Mouse (Mus musculus): Measurements from ENCODE around the gene Mcu. TPM values are rescaled to one million over a fixed set of nuclear protein-coding genes. Genes with fewer than 3 reads are reported as not detected.

The Mcu gene
- polyA plus RNA-seq, 1 experiment from 2014 or later: 23.3 TPM

DNA sequence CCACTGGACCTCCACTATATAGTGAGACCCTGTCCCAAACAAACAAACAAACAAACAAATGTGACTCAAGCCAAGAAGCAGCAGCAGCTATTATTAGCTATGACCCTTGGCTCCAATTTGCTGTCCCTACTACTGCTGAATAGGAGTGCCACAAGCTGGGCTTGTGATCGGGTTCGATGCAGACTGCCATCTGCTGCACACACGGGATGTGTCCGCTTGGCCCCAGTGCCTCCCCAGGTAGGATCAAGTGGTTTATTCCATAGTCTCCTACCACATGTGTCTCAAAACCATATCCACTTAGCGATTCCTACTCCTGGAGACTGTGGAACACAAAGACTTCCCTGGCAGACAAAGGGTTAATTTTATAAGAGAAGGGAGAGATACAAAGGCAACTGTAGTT lies 2.4 kb downstream of the Mcu start:
- in situ Hi-C loops (cut with MboI; ENCODE audit: low pct_unique_long_range_greater_than_20kb): no loop called here
- H3K27me3 ChIP-seq: no peaks in the 10 kb centered on the region
- ChIA-PET POLR2A (no interaction called here), CTCF (interaction anchor here (1.4 kb wide), 1 partner anchor 20 kb away, joined by 3 read pairs; no protein-coding TSS in a partner anchor)
- ATAC-seq (no peak), DNase-seq (ENCODE audit: low read depth, low spot score) (no peak)
- no peak for TF ChIP-seq CTCF (IDR thresholded peaks at IDR 0.05)

DNA sequence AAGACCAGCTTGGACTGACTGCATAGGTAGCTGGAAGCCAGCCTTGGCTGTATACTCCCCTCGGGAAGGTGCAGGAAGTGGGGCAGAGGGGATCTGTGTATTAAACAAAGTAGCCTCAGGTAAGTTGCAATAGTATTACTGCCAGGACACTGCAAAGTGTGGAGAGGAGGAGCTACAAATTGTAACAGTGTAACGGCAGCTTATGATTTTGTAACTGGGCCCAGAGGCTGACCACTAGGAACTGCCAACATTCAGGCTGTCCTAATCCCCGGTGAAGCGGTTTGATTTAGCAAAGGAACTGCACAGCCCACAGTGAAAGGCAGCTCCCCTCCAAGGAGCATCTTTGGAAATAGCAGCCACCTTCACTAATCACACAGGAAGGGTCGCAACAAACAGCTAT lies 3.2 kb downstream of the Mcu start:
- ATAC-seq (no peak), DNase-seq (ENCODE audit: low read depth, low spot score) (no peak)
- ChIA-PET CTCF (no interaction called here), POLR2A (interaction anchor here (0.6 to 0.7 kb wide), 2 partner anchors 111 to 267 kb away, joined by 4 to 12 read pairs; no protein-coding TSS in a partner anchor)
- in situ Hi-C loops (cut with MboI; ENCODE audit: low pct_unique_long_range_greater_than_20kb): no loop called here
- no peaks in the 10 kb centered on the region for H3K27me3 ChIP-seq
- TF ChIP-seq CTCF (IDR thresholded peaks at IDR 0.05): no peak

DNA sequence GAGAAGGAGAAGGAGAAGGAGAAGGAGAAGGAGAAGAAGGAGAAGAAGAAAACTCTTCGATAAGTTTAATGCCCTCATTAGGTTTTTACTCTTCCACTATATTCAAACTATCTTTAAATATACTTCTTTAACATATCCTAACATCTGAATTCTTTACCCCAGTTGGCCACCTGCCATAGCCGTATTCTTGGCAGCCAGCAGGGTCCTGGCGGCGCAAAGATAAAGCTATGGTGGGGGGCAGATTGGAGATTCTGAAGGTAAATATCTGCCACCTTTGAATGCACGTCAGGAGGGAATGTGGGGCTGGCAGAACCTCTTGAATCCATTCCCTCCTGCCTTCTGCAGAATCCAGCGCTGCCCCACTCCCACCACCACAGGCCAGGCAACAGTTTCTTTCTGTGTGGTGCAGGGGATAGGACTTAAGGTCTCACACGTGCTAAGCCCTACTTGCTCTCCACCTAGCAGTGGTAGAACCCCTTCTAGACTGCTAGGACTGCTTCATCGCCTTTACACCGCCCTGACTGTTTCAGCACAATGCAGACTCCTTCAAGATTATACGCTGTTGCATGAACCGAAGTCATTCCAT lies 11.5 kb downstream of the Mcu start:
- POLR2A ChIA-PET: no interaction called here

DNA sequence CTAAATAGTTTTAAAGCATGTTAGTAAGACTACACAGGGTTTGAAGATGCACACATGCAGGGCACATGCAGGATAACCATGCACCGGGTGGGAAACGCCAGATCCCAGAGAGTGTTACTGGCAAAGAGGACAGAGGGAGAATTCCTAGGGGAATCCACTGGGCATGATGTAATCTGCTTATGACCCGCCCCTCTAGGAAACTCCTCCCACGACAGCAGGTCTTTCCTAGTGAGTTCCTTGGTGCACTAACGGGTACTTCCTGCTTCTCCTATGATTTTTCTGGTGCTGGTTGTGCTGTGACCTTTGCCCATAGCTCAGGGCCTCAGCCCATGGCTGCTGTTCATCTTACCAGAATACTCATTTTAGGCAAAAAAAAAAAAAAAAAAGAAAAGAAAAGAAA lies 12.6 kb downstream of the Mcu start:
- in situ Hi-C loops (cut with MboI; ENCODE audit: low pct_unique_long_range_greater_than_20kb): no loop called here
- no peak for DNase-seq (ENCODE audit: low read depth, low spot score)
- H3K27me3 ChIP-seq: no peaks in the 10 kb centered on the region

More for the DNA sequence above, 11.5 kb downstream of the Mcu start:
- no peak for ATAC-seq
- TF ChIP-seq CTCF (IDR thresholded peaks at IDR 0.05): no peak
- no peaks in the 10 kb centered on the region for H3K27me3 ChIP-seq
- in situ Hi-C loops (cut with MboI; ENCODE audit: low pct_unique_long_range_greater_than_20kb): no loop called here
- no peak for DNase-seq (ENCODE audit: low read depth, low spot score)
- CTCF ChIA-PET: interaction anchor here (1.4 kb wide), 1 partner anchor 110 kb away, joined by 3 read pairs; no protein-coding TSS in a partner anchor

DNA sequence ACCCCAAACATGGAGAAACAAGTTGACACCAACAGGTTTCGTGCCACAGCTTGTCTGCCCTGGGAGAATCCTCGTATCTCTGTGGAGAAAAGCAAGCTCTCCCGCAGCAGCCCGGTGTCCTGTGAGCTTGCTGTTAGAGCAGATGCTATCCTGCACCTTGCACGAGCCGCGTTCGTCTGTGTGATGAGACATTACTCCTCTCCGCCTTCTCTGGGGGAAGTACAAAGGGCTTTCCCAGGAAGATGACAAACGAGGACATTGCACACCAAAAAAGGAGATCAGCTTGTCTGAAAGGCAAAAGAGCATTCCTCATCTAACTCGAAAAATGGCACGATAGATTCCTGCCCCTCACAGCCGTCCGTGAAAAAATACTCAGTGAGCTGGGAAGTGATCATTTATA lies 13.6 kb downstream of the Mcu start:
- no peak for TF ChIP-seq CTCF (IDR thresholded peaks at IDR 0.05)
- in situ Hi-C loops (cut with MboI; ENCODE audit: low pct_unique_long_range_greater_than_20kb): no loop called here
- CTCF ChIA-PET: no interaction called here
- POLR2A ChIA-PET: interaction anchor here (0.8 kb wide), 1 partner anchor 99 kb away, joined by 3 read pairs; no protein-coding TSS in a partner anchor
- ATAC-seq (no peak), DNase-seq (ENCODE audit: low read depth, low spot score) (no peak)
- no peaks in the 10 kb centered on the region for H3K27me3 ChIP-seq

More for the DNA sequence above, 12.6 kb downstream of the Mcu start:
- ATAC-seq: no peak
- POLR2A ChIA-PET: no interaction called here
- TF ChIP-seq CTCF (IDR thresholded peaks at IDR 0.05): no peak
- CTCF ChIA-PET: interaction anchor here (0.5 to 1.4 kb wide), 2 partner anchors 29 to 109 kb away, joined by 3 read pairs; no protein-coding TSS in a partner anchor

DNA sequence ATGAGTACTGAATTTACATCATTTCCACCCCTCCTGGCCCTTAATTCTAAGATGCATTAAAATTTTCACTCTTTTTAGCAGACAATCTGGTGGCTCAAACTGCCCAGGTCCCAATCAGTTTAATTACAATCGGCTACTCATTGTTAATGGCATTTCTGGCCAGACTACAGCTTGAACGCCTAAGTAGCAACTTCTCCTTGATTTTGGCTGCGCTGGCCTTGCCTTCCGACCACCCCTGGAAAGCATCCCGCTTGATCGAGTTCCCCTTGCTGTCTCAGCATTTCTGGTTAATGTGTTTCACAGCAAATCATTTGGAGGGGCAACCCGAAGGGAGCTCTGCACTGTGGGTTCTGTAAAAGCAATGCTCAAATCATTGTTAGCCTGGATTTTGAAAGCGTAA lies 14.4 kb downstream of the Mcu start:
- no peaks in the 10 kb centered on the region for H3K27me3 ChIP-seq
- POLR2A ChIA-PET: no interaction called here
- no peak for ATAC-seq
- CTCF ChIA-PET: interaction anchor here (1.0 kb wide), 1 partner anchor 11 kb away, joined by 3 read pairs; no protein-coding TSS in a partner anchor
- no peak for TF ChIP-seq CTCF (IDR thresholded peaks at IDR 0.05)
- in situ Hi-C loops (cut with MboI; ENCODE audit: low pct_unique_long_range_greater_than_20kb): no loop called here
- no peak for DNase-seq (ENCODE audit: low read depth, low spot score)

DNA sequence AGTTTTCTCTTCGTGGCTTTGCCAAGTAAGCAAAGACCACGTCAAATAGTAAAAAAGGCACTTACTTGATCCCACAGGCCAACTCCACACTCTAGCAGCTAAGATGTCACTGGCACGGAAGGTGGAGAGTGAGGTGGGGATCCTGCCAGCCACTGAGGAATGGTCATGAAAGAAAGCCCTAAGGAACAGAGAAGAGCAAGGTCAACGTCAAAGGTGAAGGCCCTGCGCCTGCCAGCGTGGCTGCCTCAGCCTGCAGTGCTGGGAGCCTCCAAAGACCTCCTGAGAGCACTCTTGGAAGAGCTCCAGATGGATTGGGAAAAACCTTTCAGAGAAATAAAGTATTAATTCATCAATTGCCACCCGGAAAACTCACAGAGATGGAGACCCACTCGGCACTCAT lies 16.0 kb downstream of the Mcu start:
- DNase-seq (ENCODE audit: low read depth, low spot score) (no peak), ATAC-seq (no peak)
- POLR2A ChIA-PET: no interaction called here
- in situ Hi-C loops (cut with MboI; ENCODE audit: low pct_unique_long_range_greater_than_20kb): no loop called here
- H3K27me3 ChIP-seq: no peaks in the 10 kb centered on the region
- TF ChIP-seq CTCF (IDR thresholded peaks at IDR 0.05): no peak
- CTCF ChIA-PET: no interaction called here

DNA sequence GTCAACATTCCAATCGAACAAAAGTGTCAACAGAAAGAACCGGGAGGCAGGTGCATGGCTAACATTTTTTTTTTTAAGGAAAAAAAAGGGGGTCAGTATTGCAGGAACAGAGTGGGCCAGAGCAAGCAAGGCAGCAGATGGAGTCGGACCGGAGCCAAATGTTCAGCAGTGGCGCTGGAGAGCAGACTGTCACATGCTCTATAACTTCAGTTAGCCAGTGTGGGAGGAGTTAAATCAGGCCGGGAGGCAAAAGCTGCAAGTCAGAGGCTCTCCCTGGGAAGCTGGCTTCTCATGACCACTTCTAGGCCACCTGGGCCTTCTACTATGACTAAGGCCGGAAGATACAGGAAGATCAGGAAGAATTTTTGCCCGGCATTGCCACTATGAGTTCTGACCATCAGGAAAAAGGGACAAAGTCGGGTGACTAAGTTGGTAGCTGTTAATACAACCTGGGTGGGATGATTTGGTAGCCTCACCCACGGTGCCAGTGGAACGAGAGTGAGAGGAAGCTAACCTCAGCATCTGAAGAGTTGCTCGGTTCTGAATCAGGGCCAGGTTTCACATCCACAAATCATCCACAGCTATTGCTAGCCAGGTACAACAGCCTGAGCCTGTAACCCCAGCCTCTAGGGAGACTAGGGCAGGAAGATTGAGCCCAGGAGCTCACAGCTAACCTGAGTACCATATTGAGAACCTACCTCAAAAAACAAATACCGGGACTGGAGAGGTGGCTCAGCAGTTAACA lies 22.5 kb downstream of the Mcu start:
- ChIA-PET CTCF (interaction anchor here (0.9 kb wide), 1 partner anchor 21 kb away, joined by 3 read pairs; no protein-coding TSS in a partner anchor), POLR2A (interaction anchor here (0.6 to 1.3 kb wide), 3 partner anchors 8 to 21 kb away, joined by 3 to 5 read pairs (median 3); no protein-coding TSS in a partner anchor)
- no peaks in the 10 kb centered on the region for H3K27me3 ChIP-seq
- in situ Hi-C loops (cut with MboI; ENCODE audit: low pct_unique_long_range_greater_than_20kb): no loop called here
- ATAC-seq (no peak), DNase-seq (ENCODE audit: low read depth, low spot score) (no peak)
- TF ChIP-seq CTCF (IDR thresholded peaks at IDR 0.05): no peak

DNA sequence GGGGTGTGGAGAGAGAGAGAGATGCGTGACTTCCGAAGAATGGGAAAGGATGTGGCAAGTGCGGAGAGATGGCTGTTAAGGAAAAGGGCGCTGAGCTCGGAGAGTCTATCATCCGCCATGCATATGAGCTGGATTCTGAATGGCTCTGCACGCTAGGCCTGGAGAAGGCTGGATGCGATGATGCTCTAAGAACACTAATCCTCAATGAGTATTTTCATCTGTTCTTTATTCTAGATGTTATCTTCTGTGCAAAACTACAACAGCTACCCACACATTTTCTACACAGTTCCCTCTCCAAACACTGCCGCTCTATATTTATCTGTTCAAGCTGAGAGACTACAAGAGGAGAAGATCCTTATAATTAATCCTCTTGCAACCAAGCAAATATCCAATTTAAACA lies 25.9 kb downstream of the Mcu start:
- H3K27me3 ChIP-seq: no peaks in the 10 kb centered on the region
- DNase-seq (ENCODE audit: low read depth, low spot score) (no peak), ATAC-seq (no peak)
- in situ Hi-C loops (cut with MboI; ENCODE audit: low pct_unique_long_range_greater_than_20kb): no loop called here
- ChIA-PET CTCF (interaction anchor here (1.1 kb wide), 1 partner anchor 11 kb away, joined by 3 read pairs; no protein-coding TSS in a partner anchor), POLR2A (no interaction called here)
- no peak for TF ChIP-seq CTCF (IDR thresholded peaks at IDR 0.05)

DNA sequence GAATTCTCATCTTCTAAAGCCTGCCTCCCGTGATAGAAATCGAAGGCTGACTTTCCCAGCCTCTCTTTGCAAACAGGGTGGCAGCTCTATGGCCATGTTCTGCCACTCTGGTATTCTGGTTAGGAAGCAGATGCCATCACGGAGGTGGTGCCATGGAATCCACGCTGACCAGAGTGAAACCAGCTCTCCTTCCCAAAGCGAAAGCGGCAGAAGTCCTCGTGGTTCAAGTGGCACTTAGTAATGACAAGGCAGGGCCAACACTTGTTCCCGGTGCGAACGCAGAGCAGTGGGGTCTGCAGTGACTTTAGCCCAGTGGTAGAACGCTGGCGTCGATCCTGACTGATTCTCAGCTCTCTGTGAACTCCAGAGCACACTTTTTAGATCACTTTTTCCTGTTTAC lies 26.6 kb downstream of the Mcu start:
- POLR2A ChIA-PET: no interaction called here
- in situ Hi-C loops (cut with MboI; ENCODE audit: low pct_unique_long_range_greater_than_20kb): no loop called here
- CTCF ChIA-PET: no interaction called here
- H3K27me3 ChIP-seq: no peaks in the 10 kb centered on the region
- ATAC-seq: no peak
- no peak for DNase-seq (ENCODE audit: low read depth, low spot score)
- no peak for TF ChIP-seq CTCF (IDR thresholded peaks at IDR 0.05)

DNA sequence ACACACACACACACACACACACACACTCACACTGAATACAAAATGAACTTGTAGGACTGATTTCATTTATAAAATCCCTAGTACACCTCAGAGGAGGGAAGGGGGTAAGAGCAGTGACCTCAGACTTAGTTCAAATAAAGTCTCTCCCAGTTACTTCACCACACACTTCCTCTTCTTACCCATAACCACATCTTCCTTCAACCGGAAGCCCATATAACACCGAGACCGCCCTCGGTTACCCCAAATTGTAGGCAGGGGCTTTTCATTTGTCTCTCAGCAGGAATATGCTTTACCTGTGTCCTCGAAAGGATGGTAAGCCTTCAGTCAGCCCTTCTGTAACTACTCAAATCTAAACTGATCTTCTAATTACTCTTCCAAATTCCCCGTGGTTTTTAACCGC lies 27.1 kb downstream of the Mcu start:
- in situ Hi-C loops (cut with MboI; ENCODE audit: low pct_unique_long_range_greater_than_20kb): no loop called here
- H3K27me3 ChIP-seq: no peaks in the 10 kb centered on the region
- CTCF ChIA-PET: no interaction called here
- DNase-seq (ENCODE audit: low read depth, low spot score): no peak
- no peak for ATAC-seq
- POLR2A ChIA-PET: interaction anchor here (0.8 kb wide), 1 partner anchor 19 kb away, joined by 4 read pairs; no protein-coding TSS in a partner anchor
- no peak for TF ChIP-seq CTCF (IDR thresholded peaks at IDR 0.05)
